Mouse (Mus musculus): ENCODE data around the gene Csdc2. TPM values are rescaled to one million over a fixed set of nuclear protein-coding genes. Genes with fewer than 3 reads are reported as not detected.
A peak's percentile ranks its signal among the peaks of the same experiment; 100 is the strongest.

Csdc2 gene
- polyA plus RNA-seq, 1 experiment from 2014 or later, result 5.7 TPM

DNA sequence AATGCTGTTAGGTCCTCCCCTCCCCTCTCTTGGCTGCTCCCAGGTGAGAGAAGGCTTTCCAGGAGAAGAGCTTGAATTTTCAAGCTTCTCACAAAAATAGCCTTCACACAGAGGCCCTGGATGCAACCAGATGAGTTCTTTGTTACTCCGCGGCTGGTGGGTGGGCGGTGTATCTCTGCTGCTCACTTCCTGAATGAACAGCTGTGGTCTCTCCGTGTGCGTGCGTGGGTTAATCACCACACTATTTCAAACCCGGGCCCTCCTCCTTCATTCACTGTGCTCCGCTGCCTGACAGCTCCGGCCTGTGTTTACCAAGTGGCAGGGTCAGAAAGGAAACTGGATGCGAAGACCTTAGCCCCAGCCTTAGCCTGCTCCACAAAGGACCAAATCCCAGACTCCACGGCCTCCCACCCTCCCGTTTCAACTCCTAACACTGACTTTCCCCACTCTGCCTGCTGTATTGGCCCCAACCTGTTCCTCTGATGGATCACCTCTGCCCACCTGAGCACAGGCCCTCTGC lies 3.5 kb upstream of the Csdc2 start:
- WGBS, result 58% methylated on average over 12 of the region's 12 CpGs
- no peak for DNase-seq (ENCODE audit: low spot score)
- no peaks in the 10 kb centered on the region for H3K9me3 ChIP-seq (replicated peaks)
- peaks cover 30% of the 10 kb centered on the region for H3K4me1 ChIP-seq
- H3K27ac ChIP-seq, result 0 out of 2 replicates have a peak overlapping the region, but pooled peaks have one; percentile 9
- H3K27me3 ChIP-seq (ENCODE audit: low read depth, poor library complexity, severe bottlenecking), result peaks cover 18% of the 10 kb centered on the region
- no peak overlapping the region for H3K4me3 ChIP-seq
- H3K36me3 ChIP-seq, result no peaks in the 10 kb centered on the region

DNA sequence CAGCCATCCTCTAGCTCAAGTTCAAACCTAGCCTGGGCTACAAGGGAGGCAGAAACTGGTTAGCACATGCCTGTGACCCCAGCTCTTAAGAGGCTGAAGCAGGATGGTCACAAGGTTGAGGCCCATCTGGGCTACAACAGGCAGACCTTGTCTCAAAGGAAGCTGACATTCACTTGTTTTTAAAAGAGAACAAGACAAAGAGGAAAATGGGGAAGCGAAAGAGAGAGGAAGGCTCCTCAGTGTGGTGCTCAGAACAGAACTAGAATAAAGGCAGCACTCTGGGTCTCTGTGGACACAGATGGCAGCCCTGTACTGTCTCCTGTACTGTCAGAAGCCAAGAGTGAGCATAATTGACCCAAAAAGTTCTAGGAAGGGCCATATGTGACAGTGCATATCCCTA lies 2.6 kb upstream of the Csdc2 start:
- H3K36me3 ChIP-seq, result no peaks in the 10 kb centered on the region
- H3K27ac ChIP-seq, result no peak overlapping the region
- WGBS, result 88% methylated on average over 1 of the region's 1 CpGs
- H3K27me3 ChIP-seq (ENCODE audit: low read depth, poor library complexity, severe bottlenecking), result peaks cover 18% of the 10 kb centered on the region
- H3K9me3 ChIP-seq (replicated peaks), result no peaks in the 10 kb centered on the region
- H3K4me1 ChIP-seq, result peaks cover 39% of the 10 kb centered on the region
- H3K4me3 ChIP-seq, result no peak overlapping the region
- DNase-seq (ENCODE audit: low spot score), result no peak

DNA sequence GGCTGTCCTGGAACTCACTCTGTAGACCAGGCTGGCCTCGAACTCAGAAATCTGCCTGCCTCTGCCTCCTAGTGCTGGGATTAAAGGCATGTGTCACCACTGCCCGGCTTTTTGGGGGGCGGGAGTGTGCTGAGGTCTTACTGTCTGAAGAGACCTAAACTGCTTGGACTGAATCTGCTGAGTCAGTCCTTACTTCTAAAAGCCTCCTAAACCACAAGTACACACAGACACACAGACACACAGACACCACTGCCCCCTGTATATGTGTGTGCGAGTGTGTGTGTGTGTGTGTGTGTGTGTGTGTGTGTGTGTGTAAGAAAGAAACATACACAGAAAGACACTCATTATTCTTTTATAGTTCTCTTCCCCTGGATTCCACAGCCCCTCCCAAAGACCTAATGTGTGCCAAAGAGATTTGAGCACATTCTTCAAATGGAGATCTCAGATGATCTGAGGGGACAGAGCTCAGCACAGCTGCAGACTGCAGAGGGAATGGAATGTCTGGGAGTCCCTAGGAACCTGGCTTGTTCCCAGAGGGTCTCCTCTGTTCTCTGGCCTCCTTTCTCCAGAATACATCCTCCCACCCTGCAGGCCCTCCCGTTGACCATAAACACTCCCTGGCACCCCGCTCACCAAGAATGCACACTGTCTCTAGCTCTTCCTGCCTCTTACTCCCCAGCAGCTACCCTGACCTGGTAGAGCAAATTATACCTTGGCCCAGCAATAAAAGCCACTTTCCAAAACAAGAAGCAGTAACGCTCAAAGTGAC lies 506 bp upstream of the Csdc2 start:
- Histone ChIP-seq H3K9me3 (replicated peaks) (no peaks in the 10 kb centered on the region), H3K27ac (no peak overlapping the region), H3K4me1 (peaks cover 39% of the 10 kb centered on the region), H3K36me3 (no peaks in the 10 kb centered on the region), H3K4me3 (peak overlapping the region; percentile 58), H3K27me3 (ENCODE audit: low read depth, poor library complexity, severe bottlenecking) (peaks cover 18% of the 10 kb centered on the region)
- DNase-seq (ENCODE audit: low spot score), result no peak
- WGBS, result 58% methylated on average over 7 of the region's 7 CpGs

DNA sequence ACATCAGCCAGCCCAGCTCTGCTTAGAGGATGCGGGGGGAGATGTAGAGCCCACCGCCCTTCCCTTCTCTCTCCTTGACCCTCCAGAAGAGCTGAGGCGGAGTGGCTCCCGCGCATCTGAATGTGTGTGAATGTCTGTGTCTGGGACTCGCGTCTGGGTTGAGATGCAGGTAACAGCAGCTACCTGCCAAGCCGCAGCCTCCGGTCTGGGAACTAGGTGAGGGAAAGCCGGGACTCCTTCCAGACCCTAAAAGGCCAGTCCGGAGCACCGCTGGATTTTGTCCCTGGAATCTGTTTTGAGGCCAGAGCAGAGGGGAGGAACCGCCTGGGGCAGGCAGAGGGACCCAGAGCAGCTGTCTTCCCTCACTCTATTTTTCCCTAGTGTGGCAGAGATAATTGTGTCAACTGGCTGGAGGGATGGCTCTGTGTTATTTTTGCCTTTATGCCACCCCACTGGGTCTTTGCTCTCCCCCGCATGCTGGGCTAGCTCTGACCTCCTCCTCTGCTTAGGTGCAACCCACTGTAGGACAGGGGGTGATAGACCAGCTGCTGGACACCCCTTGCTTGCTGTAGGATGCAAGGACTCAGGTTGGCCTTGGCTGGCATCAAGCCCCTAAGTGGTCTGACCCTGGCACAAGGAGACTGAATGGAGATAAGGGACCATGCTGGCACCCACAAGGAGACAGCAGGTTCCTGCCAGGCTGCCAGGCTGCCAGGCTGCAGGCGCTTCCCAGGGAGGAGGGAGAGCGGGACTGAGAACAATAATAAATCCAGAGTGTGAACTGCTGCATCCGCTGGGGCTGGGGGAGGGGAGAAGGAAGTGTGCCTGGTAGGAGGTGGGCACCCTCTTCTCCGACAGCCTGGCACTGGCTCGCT lies 776 bp downstream of the Csdc2 start:
- peaks cover 41% of the 10 kb centered on the region for H3K4me1 ChIP-seq
- DNase-seq (ENCODE audit: low spot score), result no peak
- H3K27ac ChIP-seq, result peak overlapping the region; percentile 68
- H3K4me3 ChIP-seq, result peak overlapping the region; percentile 58
- H3K27me3 ChIP-seq (ENCODE audit: low read depth, poor library complexity, severe bottlenecking), result peaks cover 18% of the 10 kb centered on the region
- H3K9me3 ChIP-seq (replicated peaks), result no peaks in the 10 kb centered on the region
- 13% methylated on average over 19 of the region's 19 CpGs for WGBS
- no peaks in the 10 kb centered on the region for H3K36me3 ChIP-seq

DNA sequence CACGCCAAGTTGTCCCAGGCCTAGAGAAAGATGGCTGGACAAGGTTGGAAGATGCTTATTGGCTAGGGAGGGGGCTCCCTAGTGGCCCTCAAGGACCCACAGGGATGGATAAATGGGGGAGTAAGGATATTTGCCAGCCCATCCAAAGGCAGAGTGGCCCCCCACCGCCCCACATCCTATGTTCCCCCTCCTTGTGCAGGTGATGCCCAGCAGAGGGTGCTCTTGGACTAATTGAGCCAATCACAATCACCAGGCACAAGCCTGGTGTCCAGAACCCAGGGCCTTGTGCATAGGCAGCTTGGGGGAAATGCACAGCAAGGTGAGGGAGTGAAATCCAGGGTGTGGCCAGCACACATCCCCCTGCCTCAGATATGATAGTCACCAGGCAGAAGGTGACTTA lies 1.7 kb downstream of the Csdc2 start:
- Histone ChIP-seq H3K4me3 (0 out of 2 replicates have a peak overlapping the region, but pooled peaks have one; percentile 58), H3K36me3 (no peaks in the 10 kb centered on the region), H3K27me3 (ENCODE audit: low read depth, poor library complexity, severe bottlenecking) (peaks cover 18% of the 10 kb centered on the region), H3K27ac (no peak overlapping the region), H3K4me1 (peaks cover 43% of the 10 kb centered on the region), H3K9me3 (replicated peaks) (no peaks in the 10 kb centered on the region)
- DNase-seq (ENCODE audit: low spot score), result peak; percentile 58
- WGBS, result 33% methylated on average over 2 of the region's 2 CpGs

DNA sequence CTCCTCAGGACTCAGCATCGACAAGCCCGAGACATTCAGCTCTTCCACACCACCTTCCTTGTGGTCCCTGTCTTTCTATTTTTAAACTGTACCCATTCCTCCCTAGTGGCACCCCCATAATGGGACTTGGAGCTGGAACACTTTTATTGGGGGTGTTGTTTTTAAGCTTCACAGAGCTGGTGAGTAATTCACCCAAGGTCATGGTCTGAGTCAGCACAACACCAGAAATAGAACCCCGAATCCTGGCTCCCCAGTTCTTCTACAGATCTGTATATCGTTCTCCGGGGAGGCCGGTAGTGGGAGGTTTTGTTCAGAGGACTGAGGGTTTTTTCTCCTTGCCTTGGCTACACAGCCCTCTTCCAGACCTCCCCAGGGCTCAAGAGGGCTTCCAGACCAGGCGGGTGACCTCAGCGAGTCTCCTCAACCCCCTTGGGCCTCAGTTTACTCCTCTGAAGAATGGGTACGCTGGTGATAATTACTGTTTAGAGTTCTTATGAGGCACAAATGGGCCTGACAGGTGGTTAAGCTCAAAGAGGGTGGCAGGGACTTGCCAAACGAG lies 2.7 kb downstream of the Csdc2 start:
- no peak overlapping the region for H3K27ac ChIP-seq
- H3K36me3 ChIP-seq, result no peaks in the 10 kb centered on the region
- 89% methylated on average over 10 of the region's 10 CpGs for WGBS
- H3K4me3 ChIP-seq, result no peak overlapping the region
- peaks cover 18% of the 10 kb centered on the region for H3K27me3 ChIP-seq (ENCODE audit: low read depth, poor library complexity, severe bottlenecking)
- peaks cover 45% of the 10 kb centered on the region for H3K4me1 ChIP-seq
- DNase-seq (ENCODE audit: low spot score), result no peak
- H3K9me3 ChIP-seq (replicated peaks), result no peaks in the 10 kb centered on the region

DNA sequence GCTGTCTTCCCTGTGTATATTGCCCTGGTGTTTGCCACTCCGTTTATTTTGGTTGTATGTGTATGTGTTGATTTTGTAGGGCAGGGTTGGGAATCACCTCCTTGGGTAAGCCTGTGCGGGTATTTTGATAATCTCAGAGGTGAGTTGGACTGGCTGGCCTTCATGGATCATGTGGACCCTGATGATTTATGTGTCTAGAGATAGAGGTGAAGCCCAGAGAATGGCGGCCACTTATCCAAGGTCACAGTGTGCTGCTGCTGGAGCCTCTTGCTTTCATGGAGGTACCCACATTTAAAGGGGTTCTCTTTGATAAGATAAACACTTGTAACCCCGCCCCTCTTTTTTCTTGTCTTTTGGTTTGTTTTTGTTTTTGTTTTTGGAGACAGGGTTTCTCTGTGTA lies 3.2 kb downstream of the Csdc2 start:
- H3K4me3 ChIP-seq, result no peak overlapping the region
- DNase-seq (ENCODE audit: low spot score), result no peak
- peaks cover 45% of the 10 kb centered on the region for H3K4me1 ChIP-seq
- no peak overlapping the region for H3K27ac ChIP-seq
- WGBS, result 88% methylated on average over 4 of the region's 4 CpGs
- H3K36me3 ChIP-seq, result no peaks in the 10 kb centered on the region
- no peaks in the 10 kb centered on the region for H3K9me3 ChIP-seq (replicated peaks)
- H3K27me3 ChIP-seq (ENCODE audit: low read depth, poor library complexity, severe bottlenecking), result peaks cover 18% of the 10 kb centered on the region

DNA sequence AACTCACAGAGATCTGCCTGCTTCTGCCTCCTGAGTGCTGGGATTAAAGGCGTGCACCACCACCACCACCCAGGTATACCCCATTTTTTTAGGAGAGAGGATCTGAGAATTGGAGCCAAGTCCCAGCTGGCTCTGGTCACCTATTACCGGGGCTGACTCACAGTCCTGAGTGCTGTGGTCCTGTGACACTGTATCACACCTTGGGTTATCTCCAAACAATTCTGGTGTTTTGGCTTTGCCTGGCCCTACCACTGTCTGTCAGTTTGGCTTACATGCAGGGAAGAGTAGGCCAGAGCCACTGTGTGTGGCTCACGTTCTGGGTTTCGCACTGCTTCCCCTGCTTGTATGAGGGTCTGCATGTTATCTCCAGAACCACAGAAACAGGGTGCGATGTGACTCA lies 3.7 kb downstream of the Csdc2 start:
- no peak for DNase-seq (ENCODE audit: low spot score)
- 87% methylated on average over 5 of the region's 5 CpGs for WGBS
- H3K4me1 ChIP-seq, result peaks cover 45% of the 10 kb centered on the region
- H3K27me3 ChIP-seq (ENCODE audit: low read depth, poor library complexity, severe bottlenecking), result peaks cover 18% of the 10 kb centered on the region
- H3K36me3 ChIP-seq, result no peaks in the 10 kb centered on the region
- no peak overlapping the region for H3K4me3 ChIP-seq
- no peaks in the 10 kb centered on the region for H3K9me3 ChIP-seq (replicated peaks)
- no peak overlapping the region for H3K27ac ChIP-seq

DNA sequence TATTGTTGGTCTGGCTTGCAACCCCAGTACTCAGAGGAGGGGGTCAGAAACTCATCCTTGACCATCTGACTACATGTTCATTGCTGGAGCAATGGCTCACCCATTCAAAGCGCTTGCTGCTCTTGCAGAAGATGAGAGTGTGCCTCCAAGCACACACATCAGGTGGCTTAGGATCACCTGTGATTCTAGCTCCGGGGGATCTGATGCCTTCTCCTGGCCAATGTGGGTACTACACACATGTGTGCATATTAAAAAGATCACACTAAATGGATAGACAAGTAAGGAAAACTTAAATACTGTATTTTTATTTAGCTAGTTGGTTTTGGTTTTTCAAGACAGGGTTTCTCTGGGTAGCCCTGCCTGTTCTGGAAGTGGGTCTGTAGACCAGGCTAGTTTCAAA lies 4.5 kb downstream of the Csdc2 start:
- Histone ChIP-seq H3K27me3 (ENCODE audit: low read depth, poor library complexity, severe bottlenecking) (peaks cover 18% of the 10 kb centered on the region), H3K36me3 (no peaks in the 10 kb centered on the region), H3K4me3 (no peak overlapping the region), H3K27ac (no peak overlapping the region), H3K4me1 (peaks cover 44% of the 10 kb centered on the region), H3K9me3 (replicated peaks) (no peaks in the 10 kb centered on the region)
- DNase-seq (ENCODE audit: low spot score), result no peak
- WGBS, result 93% methylated on average over 2 of the region's 2 CpGs

DNA sequence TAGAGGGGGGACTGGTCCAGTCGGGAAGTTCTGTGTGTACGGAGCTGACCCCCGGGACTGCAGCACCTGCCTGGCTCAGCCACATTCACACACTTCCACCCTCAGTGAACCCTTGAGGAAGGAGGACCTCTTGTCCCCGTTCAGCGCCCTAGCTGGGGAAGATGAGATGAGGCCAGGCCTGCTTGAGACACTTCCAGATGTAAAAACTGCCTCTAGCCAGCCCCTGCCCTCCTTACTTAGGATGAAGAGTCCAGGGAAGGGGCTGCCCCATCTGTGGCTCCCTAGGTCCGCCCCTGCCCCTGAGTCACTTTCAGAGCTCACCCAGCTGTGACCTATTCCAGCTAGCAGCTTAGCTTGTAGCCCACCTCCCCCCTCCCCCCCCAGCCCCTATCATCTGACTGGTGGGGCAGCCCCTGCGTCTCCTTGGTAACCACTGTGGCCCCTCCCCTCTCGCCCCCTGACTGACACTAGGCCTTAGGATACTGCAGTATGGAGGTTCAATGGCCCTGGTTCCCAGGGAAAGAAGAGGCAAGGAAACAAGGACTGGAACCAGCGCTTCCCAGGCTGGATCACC lies 6.7 kb downstream of the Csdc2 start:
- H3K9me3 ChIP-seq (replicated peaks), result no peaks in the 10 kb centered on the region
- H3K27ac ChIP-seq, result peak overlapping the region; percentile 44
- peaks cover 21% of the 10 kb centered on the region for H3K4me1 ChIP-seq
- WGBS, result 14% methylated on average over 9 of the region's 9 CpGs
- no peaks in the 10 kb centered on the region for H3K27me3 ChIP-seq (ENCODE audit: low read depth, poor library complexity, severe bottlenecking)
- H3K36me3 ChIP-seq, result no peaks in the 10 kb centered on the region
- no peak overlapping the region; the same call in 1 of the 2 replicates for H3K4me3 ChIP-seq
- peak; percentile 65 for DNase-seq (ENCODE audit: low spot score)

DNA sequence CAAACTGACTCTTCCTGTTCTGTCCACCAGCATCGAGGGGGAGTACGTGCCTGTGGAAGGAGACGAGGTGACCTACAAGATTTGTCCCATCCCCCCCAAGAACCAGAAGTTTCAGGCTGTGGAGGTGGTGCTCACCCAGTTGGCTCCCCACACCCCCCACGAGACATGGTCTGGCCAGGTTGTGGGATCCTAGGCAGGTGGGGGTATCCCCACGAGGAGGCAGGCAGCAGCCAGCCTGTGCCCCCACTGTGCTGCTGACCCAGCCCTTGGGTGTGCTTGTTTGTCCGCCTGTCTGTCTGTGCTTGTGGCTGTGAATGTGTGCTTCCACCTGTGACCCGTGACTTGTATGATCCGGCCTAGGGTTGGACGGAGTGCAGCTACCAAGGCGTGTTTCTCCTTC lies 12.5 kb downstream of the Csdc2 start:
- DNase-seq (ENCODE audit: low spot score), result no peak
- Histone ChIP-seq H3K27me3 (ENCODE audit: low read depth, poor library complexity, severe bottlenecking) (no peaks in the 10 kb centered on the region), H3K4me3 (no peak overlapping the region), H3K36me3 (0 out of 2 replicates have a peak, but pooled peaks cover 4% of the 10 kb centered on the region), H3K4me1 (no peaks in the 10 kb centered on the region), H3K9me3 (replicated peaks) (no peaks in the 10 kb centered on the region), H3K27ac (no peak overlapping the region)
- WGBS, result 86% methylated on average over 10 of the region's 10 CpGs

DNA sequence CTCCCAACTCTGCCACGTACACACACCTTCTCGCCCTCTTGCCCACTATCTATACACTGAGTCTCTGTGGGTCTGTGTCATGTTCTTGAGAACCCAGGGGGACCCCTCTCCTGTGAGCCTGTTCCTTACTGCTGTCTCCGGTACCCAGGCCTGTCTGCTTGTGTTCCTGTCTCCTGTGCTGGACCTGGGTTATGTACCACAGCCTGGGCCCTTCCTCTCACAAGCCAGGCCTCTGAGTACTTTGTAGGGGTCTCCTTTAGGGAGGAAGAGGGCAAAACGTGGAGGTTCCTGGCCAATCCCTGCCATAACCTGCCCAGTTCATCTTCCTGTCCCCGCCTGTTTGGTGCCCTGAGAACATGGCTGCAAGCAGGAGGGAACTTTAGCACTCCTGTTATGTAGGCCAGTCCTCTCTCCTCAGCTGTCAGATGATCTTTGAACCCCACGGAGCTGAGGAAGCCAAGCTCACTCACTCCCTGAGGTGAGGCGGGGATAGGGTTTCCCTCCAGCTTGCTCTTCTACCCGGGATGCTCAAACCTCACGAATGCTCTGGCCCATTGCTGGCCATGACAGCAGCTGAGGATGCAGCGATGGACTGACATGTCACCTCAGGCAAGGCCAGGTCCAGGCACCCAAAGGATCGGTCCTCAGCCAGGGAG lies 13.0 kb downstream of the Csdc2 start:
- no peak for DNase-seq (ENCODE audit: low spot score)
- H3K9me3 ChIP-seq (replicated peaks), result no peaks in the 10 kb centered on the region
- 72% methylated on average over 11 of the region's 11 CpGs for WGBS
- H3K4me1 ChIP-seq, result no peaks in the 10 kb centered on the region
- H3K4me3 ChIP-seq, result no peak overlapping the region
- H3K36me3 ChIP-seq, result peaks cover 6% of the 10 kb centered on the region; the same call in 1 of the 2 replicates
- H3K27me3 ChIP-seq (ENCODE audit: low read depth, poor library complexity, severe bottlenecking), result no peaks in the 10 kb centered on the region
- H3K27ac ChIP-seq, result no peak overlapping the region

Measured in limb, embryonic 10.5 days (tissue).